In the genomic region with DNA sequence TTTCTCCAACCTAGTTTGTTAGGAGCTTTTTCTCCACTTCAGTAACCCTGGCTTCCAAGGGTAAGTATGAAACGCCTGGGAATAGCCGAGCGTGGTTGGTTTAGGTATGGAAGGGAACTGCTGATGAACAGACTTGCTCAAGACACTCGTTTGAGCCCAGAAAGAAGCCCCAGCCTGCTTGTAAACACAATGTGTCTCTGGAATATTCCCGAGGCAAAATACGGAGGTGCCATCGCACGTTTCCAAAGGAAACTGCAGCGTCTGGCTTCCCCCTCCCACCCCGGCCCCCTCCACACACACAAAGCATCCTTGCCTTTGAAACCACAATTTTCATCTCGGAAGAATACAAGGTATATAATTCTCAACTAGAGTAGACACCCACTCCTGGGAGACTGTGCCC, we compare ENCODE assay signal across 8 mouse cellular contexts. TPM values are rescaled to one million over a fixed set of nuclear protein-coding genes. Genes with fewer than 3 reads are reported as not detected.
DNase-seq lines count a peak whose midpoint lies in the region; ATAC-seq lines count a peak whose summit lies in the region.

No protein-coding gene starts in this region.

- 0 out of 2 replicates have a peak, but pooled peaks cover 3% of the 10 kb centered on the region for H3K27me3 ChIP-seq in heart, embryonic 15.5 days
- peaks cover 40% of the 10 kb centered on the region for H3K27me3 ChIP-seq in hindbrain, embryonic 13.5 days
- H3K27me3 ChIP-seq in midbrain, embryonic 15.5 days (replicated peaks): peaks cover 7% of the 10 kb centered on the region; the same call in 1 of the 2 replicates

- intact Hi-C loops in heart, postnatal 10 days (cut with DNase I): loop anchor here (2.0 to 5.0 kb wide), 4 partner anchors 35 to 101 kb away; a partner anchor contains a TSS

- H3K4me1 ChIP-seq in heart, embryonic 15.5 days (replicated peaks): peaks cover 49% of the 10 kb centered on the region
- peaks cover 10% of the 10 kb centered on the region for H3K4me1 ChIP-seq in brown adipose tissue, adult 24 weeks (ENCODE audit: control insufficient read depth, insufficient read depth, insufficient read length, low read length)
- H3K4me1 ChIP-seq in hindbrain, embryonic 13.5 days (replicated peaks): peaks cover 46% of the 10 kb centered on the region
- H3K4me1 ChIP-seq in midbrain, embryonic 15.5 days: peaks cover 38% of the 10 kb centered on the region

- H3K4me3 ChIP-seq in heart, embryonic 15.5 days: peak overlapping the region; percentile 68
- peak overlapping the region; percentile 94 for H3K4me3 ChIP-seq in brown adipose tissue, adult 24 weeks (ENCODE audit: insufficient read depth, low read depth, low read length)
- peak overlapping the region; percentile 85 for H3K4me3 ChIP-seq in hindbrain, embryonic 13.5 days
- H3K4me3 ChIP-seq in midbrain, embryonic 15.5 days: peak overlapping the region; percentile 93

- no peak for ATAC-seq in heart, embryonic 15.5 days (replicated peaks; ENCODE audit: insufficient number of reproducible peaks, insufficient read depth, low FRiP score, low read depth)
- no peak for ATAC-seq in hindbrain, embryonic 13.5 days (ENCODE audit: low FRiP score)
- no peak for ATAC-seq in midbrain, embryonic 15.5 days (replicated peaks)

- 10% methylated on average over 11 of the region's 11 CpGs for WGBS in heart, embryonic 15.5 days
- 5% methylated on average over 11 of the region's 11 CpGs for WGBS in hindbrain, embryonic 13.5 days
- 5% methylated on average over 11 of the region's 11 CpGs for WGBS in midbrain, embryonic 15.5 days

- no peak overlapping the region for H3K27ac ChIP-seq in heart, embryonic 15.5 days
- peak overlapping the region; percentile 85 for H3K27ac ChIP-seq in brown adipose tissue, adult 24 weeks (replicated peaks; ENCODE audit: low read depth, low read length)
- peak overlapping the region; percentile 94 for H3K27ac ChIP-seq in hindbrain, embryonic 13.5 days
- peak overlapping the region; percentile 93; the same call in 1 of the 2 replicates for H3K27ac ChIP-seq in midbrain, embryonic 15.5 days

- no peaks in the 10 kb centered on the region for H3K9me3 ChIP-seq in heart, embryonic 15.5 days (replicated peaks)
- no peaks in the 10 kb centered on the region for H3K9me3 ChIP-seq in hindbrain, embryonic 13.5 days
- H3K9me3 ChIP-seq in midbrain, embryonic 15.5 days: no peaks in the 10 kb centered on the region

- peak overlapping the region; percentile 98 for H3K4me2 ChIP-seq in heart, embryonic 15.5 days
- peak overlapping the region; percentile 87 for H3K4me2 ChIP-seq in hindbrain, embryonic 13.5 days
- H3K4me2 ChIP-seq in midbrain, embryonic 15.5 days: peak overlapping the region; percentile 87

- H3K9ac ChIP-seq in heart, embryonic 15.5 days: peak overlapping the region; percentile 72
- peak overlapping the region; percentile 93 for H3K9ac ChIP-seq in hindbrain, embryonic 13.5 days
- peak overlapping the region; percentile 91 for H3K9ac ChIP-seq in midbrain, embryonic 15.5 days

- DNase-seq in heart, postnatal 10 days: no peak
- no peak for DNase-seq in MN1 (ENCODE audit: low spot score)
- DNase-seq in layer of hippocampus, postnatal 14 days (ENCODE audit: low spot score in 2 of 2): no peak
- DNase-seq in left cerebral cortex, adult 8-10 months (ENCODE audit: low spot score in 2 of 2): no peak

- H3K36me3 ChIP-seq in heart, embryonic 15.5 days: no peaks in the 10 kb centered on the region
- H3K36me3 ChIP-seq in hindbrain, embryonic 13.5 days: no peaks in the 10 kb centered on the region
- no peaks in the 10 kb centered on the region for H3K36me3 ChIP-seq in midbrain, embryonic 15.5 days (replicated peaks)

RNA-seq across cellular contexts. Expression of a gene that starts 1.7 kb away (rescaled TPM):
- polyA plus RNA-seq in heart, embryonic 15.5 days (2015; fragmentation: Nextera tagmentation; extraction: Ambion mirVana): 0.73 and 0.81 TPM in 2 replicates
- 10 to 100 TPM; 28.8 to 34.0 TPM for total RNA-seq in heart, postnatal 10 days (2021)
- 4.4 and 7.7 TPM in 2 replicates for polyA plus RNA-seq in brown adipose tissue, adult 24 weeks (2012; ENCODE audit: insufficient read depth, insufficient read length, missing spikeins)
- polyA plus RNA-seq in hindbrain, embryonic 13.5 days (2015; fragmentation: Nextera tagmentation; extraction: Ambion mirVana): 2.0 and 2.2 TPM in 2 replicates
- polyA plus RNA-seq in midbrain, embryonic 15.5 days (2015; fragmentation: Nextera tagmentation; extraction: Ambion mirVana): 2.4 and 2.9 TPM in 2 replicates
- 10 to 100 TPM; 58.3 to 59.2 TPM for total RNA-seq in layer of hippocampus, postnatal 14 days (2021)
- 10 to 100 TPM; 71.5 to 88.4 (median 78.8) TPM for total RNA-seq in left cerebral cortex, adult 8-10 months (2022)
